Mouse (Mus musculus): ENCODE data around the gene Acads. TPM values are rescaled to one million over a fixed set of nuclear protein-coding genes. Genes with fewer than 3 reads are reported as not detected.

Acads gene
- polyA plus RNA-seq, 1 experiment from 2014 or later, result 27.7 TPM

DNA sequence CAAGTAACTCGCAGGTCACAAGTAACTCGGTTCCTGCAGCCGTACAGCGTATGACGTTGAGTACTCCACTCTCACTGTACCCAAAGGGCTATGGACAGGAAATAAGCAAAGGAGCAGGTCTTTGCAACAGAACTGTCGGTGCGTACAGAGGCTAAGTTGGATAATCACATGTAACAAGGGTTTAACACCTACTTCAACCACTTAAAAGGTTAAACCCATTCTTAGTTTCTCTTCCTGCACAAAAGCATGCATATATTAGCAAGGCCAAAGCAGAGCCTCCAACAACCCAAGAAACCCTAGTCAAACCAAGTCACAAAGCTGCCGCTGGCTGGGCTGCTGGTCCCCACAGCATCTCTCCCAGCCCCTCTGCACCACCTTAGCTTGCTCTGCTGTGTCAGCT is 13.3 kb upstream of the Acads start:
- no peaks in the 10 kb centered on the region for H3K9me3 ChIP-seq (replicated peaks)
- no peaks in the 10 kb centered on the region for H3K27me3 ChIP-seq
- H3K9ac ChIP-seq, result peak overlapping the region; percentile 89; the same call in 1 of the 2 replicates
- ATAC-seq, result no peak
- WGBS, result 92% methylated on average over 8 of the region's 8 CpGs
- H3K4me3 ChIP-seq, result no peak overlapping the region
- peaks cover 19% of the 10 kb centered on the region for H3K4me1 ChIP-seq
- H3K27ac ChIP-seq, result no peak overlapping the region
- H3K4me2 ChIP-seq, result peak overlapping the region; percentile 92
- peaks cover 28% of the 10 kb centered on the region for H3K36me3 ChIP-seq (ENCODE audit: poor library complexity, severe bottlenecking)

DNA sequence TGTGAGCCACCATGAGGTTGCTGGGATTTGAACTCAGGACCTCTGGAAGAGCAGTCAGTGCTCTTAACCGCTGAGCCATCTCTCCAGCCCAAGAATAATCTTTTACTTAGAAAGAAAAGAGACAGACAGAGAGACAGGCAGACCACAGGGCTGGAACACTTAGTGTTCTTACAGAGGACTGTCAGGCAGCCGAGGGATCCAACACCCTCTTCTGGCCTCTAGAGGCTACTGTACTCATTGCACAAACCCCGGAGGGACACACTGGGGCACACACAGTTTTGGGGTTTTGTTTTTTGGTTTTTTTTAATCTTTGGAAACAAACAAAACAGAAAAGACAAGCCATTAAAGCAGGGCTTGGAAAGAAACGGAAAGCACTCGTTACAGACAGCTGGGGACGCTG is 10.2 kb upstream of the Acads start:
- Histone ChIP-seq H3K4me2 (no peak overlapping the region), H3K36me3 (ENCODE audit: poor library complexity, severe bottlenecking) (peaks cover 53% of the 10 kb centered on the region), H3K9ac (no peak overlapping the region), H3K27me3 (no peaks in the 10 kb centered on the region), H3K4me3 (no peak overlapping the region), H3K9me3 (replicated peaks) (no peaks in the 10 kb centered on the region), H3K27ac (no peak overlapping the region), H3K4me1 (peaks cover 33% of the 10 kb centered on the region)
- WGBS, result 82% methylated on average over 6 of the region's 6 CpGs
- ATAC-seq, result no peak

DNA sequence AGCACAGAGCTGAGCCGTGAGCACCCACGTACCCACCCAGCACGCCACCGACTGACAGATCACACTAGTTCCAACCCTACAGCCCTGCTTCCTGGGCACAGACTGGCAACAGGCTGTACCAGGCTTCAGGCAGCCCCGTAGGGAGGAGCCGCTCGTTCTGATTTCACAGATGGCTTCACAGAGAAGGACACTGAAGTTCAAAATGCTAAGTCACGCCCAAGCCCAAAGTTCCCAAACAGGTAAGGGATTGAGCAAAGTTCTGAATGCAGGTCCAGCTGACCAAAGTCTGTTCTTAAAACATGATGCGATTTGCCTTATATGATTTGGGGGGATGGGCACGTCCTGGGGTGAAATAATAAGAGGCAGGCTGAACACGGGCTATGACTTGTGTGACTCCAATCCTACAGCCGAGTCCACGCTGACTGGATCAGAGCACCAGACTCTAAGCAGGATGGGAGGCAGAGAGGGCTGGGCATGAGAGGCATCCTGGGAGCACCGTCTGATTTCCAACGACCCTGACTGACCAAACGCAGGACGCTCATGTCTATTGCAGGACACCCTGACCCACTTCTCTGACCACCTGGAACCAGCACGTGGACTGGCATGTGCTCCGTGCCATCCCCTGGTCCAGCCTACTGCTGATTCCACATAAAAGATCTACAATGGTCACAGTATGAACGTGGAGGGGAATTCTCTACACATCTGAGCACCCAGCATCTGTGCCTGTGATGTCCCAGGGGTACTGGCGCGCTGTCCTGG is 8.5 kb upstream of the Acads start:
- Histone ChIP-seq H3K9ac (no peak overlapping the region), H3K4me3 (no peak overlapping the region), H3K36me3 (ENCODE audit: poor library complexity, severe bottlenecking) (peaks cover 69% of the 10 kb centered on the region), H3K9me3 (replicated peaks) (no peaks in the 10 kb centered on the region), H3K4me2 (no peak overlapping the region), H3K27ac (no peak overlapping the region), H3K27me3 (no peaks in the 10 kb centered on the region), H3K4me1 (peaks cover 17% of the 10 kb centered on the region)
- whole genome bisulfite sequencing, result 94% methylated on average over 22 of the region's 22 CpGs
- no peak for ATAC-seq

DNA sequence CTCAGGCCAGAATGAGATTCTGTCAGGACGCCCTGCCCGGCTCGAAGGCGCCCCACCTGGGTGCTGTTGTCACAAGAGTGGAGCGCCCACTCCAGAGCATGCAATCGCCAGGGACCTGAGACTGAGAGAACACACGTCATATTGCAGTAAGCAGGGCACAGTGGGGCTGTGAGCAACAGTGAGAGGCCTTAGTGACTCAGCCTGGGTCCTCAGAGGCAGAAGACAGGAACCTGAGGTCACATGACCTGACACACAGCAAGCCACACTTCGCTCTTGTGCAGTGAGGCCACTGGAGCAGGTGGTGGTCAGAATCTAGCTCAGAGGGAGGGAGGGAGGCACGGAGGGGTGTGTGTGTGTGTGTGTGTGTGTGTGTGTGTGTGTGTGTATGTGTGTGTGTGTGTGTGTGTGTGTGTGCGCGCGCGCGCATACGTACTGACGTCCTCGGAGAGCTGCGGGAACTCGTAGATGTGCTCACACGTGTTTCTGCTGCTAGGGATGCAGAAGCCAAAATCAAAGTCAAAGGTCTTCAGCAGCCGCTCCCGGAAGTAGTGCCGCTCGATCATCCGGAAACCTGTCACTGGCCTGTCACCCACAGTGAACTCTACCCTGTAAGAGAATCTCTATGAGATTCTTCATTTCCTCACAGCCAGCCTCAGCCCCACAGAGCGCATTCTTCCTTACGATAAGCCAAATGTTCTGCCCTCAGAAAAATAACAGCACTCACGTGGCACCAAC is 7.6 kb upstream of the Acads start:
- Histone ChIP-seq H3K4me2 (no peak overlapping the region), H3K27ac (no peak overlapping the region), H3K4me3 (no peak overlapping the region), H3K9me3 (replicated peaks) (no peaks in the 10 kb centered on the region), H3K36me3 (ENCODE audit: poor library complexity, severe bottlenecking) (peaks cover 78% of the 10 kb centered on the region), H3K27me3 (no peaks in the 10 kb centered on the region), H3K9ac (no peak overlapping the region), H3K4me1 (peaks cover 14% of the 10 kb centered on the region)
- ATAC-seq, result no peak
- 92% methylated on average over 22 of the region's 28 CpGs for WGBS

DNA sequence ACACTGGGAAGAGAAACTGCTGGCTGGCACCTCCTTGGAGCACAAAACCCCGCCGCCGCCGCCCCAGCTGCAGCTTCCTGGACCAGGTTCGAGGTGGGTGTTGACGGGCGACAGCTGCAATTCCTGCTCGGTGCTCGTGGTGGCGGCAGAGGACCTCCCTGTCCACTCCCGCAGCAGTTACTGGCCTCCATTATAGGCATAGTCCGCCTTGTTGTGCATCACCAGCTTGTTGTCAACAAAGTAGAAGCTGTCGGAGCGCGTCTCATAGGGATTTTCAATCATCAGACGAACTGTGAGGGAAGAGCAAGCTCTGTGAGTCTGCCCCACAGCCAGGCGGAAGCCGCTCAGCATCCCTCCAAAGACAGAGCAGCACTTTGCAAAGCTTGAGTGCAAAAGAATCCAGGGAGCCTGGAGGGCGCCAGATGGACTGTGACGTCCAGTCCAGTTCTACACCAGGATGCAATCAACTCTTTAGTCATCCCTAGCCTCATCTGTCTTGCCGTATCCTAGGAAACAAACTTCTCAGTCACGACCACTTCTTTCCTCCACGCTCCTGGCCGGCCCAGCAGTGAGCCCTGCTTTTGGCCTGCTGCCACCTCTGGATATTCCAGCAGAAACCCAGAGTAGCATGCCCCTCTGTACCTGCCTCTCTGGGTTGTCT is 6.2 kb upstream of the Acads start:
- peak overlapping the region; percentile 57 for H3K27ac ChIP-seq
- H3K36me3 ChIP-seq (ENCODE audit: poor library complexity, severe bottlenecking), result peaks cover 77% of the 10 kb centered on the region
- 24% methylated on average over 24 of the region's 24 CpGs for WGBS
- ATAC-seq, result peak; percentile 79
- peaks cover 18% of the 10 kb centered on the region for H3K4me1 ChIP-seq
- H3K9me3 ChIP-seq (replicated peaks), result no peaks in the 10 kb centered on the region
- H3K9ac ChIP-seq, result peak overlapping the region; percentile 30
- H3K27me3 ChIP-seq, result no peaks in the 10 kb centered on the region
- no peak overlapping the region for H3K4me3 ChIP-seq
- H3K4me2 ChIP-seq, result peak overlapping the region; percentile 5; the same call in 1 of the 2 replicates

DNA sequence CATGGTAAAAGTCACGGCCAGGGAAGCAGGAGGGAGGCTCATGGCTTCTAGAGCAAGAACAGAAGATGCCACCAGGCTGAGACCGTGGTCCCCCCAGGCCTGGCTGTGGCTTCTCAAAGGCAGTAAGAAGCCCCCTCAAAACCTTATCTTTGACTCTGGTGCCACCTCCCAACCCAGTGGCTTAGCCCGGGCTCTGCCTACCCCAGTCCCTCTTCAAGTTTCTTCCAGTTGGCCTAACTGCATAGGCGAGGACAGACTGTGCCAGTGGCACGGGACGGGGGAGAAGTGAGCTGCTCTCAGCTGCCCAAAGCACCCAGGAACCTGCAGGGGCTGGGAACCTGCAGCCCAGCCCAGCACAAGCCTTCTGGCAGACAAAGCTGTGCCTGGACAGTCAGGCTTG is 5.5 kb upstream of the Acads start:
- Histone ChIP-seq H3K27ac (no peak overlapping the region), H3K4me1 (peaks cover 18% of the 10 kb centered on the region), H3K27me3 (no peaks in the 10 kb centered on the region), H3K4me2 (no peak overlapping the region), H3K4me3 (no peak overlapping the region), H3K36me3 (ENCODE audit: poor library complexity, severe bottlenecking) (peaks cover 71% of the 10 kb centered on the region), H3K9ac (no peak overlapping the region), H3K9me3 (replicated peaks) (no peaks in the 10 kb centered on the region)
- 96% methylated on average over 6 of the region's 6 CpGs for WGBS
- ATAC-seq, result 0 out of 2 replicates have a peak, but pooled peaks have one; percentile 5

DNA sequence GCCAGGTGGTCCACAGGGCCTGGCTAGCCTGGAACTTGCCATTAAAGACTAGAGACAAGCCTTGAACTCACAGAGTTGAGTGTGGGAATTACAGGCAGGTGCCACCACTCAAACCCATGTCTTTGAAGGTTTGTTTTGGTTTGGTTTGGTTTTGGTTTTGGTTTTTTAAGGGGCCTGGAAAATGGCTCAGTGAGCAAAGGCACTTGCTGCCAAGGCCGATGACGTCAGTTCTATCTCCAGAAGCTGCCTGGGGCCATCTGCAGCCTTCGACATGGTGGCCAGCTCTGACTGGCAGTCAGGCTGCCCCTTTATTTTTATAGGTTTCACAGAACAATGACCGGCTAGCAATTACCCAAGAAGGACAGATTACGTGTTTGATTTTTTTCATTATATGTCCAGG is 1.8 kb upstream of the Acads start:
- Histone ChIP-seq H3K9me3 (replicated peaks) (no peaks in the 10 kb centered on the region), H3K36me3 (ENCODE audit: poor library complexity, severe bottlenecking) (peaks cover 48% of the 10 kb centered on the region)
- 71% methylated on average over 5 of the region's 5 CpGs for WGBS

DNA sequence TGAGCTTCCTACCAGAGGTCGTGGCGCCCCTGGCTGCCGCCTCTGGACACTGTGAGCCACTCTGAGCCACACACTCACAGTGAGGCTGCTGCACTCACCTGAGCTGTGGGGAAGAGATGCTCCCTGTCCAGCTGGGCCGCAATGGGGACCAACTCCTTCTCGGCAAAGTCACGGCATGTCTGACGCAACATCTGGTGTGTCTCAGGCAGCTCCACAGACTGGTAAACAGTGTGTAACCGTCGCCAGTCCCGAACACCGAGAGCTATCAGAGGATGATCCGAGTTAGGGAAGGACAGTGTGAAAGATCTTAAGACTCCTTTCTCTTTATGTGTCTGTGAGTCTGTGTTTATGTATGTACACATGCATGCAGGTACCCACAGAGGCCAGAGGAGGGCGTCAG is 1.7 kb downstream of the Acads start:
- Histone ChIP-seq H3K27ac (no peak overlapping the region), H3K9ac (no peak overlapping the region), H3K9me3 (replicated peaks) (no peaks in the 10 kb centered on the region), H3K4me3 (no peak overlapping the region), H3K4me1 (peaks cover 20% of the 10 kb centered on the region), H3K36me3 (ENCODE audit: poor library complexity, severe bottlenecking) (peaks cover 28% of the 10 kb centered on the region), H3K4me2 (no peak overlapping the region), H3K27me3 (no peaks in the 10 kb centered on the region)
- 94% methylated on average over 13 of the region's 13 CpGs for WGBS
- no peak for ATAC-seq

More for the DNA sequence above, 1.8 kb upstream of the Acads start:
- Histone ChIP-seq H3K4me2 (no peak overlapping the region), H3K4me1 (peaks cover 32% of the 10 kb centered on the region), H3K4me3 (no peak overlapping the region), H3K27me3 (no peaks in the 10 kb centered on the region), H3K9ac (no peak overlapping the region), H3K27ac (no peak overlapping the region)
- no peak for ATAC-seq

DNA sequence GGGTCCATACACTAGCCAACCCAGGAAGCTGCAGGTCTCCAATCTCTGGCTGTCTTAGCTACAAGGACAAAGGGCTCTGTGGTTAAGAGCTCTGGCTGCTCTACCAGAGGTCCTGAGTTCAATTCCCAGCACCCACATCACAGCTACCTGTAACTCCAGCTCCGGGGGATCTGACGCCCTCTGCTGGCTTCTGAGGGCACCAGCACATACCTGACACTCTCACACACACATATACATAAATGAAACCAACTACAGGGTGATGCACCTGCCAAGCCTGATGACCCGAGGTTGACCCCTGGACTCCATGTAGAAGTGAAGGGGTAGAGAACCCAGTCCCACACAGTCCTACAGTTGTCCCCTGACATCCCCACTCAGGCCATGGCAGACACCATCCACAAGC is 2.7 kb downstream of the Acads start:
- WGBS, result 86% methylated on average over 3 of the region's 3 CpGs
- no peak overlapping the region for H3K4me3 ChIP-seq
- no peak overlapping the region for H3K9ac ChIP-seq
- H3K4me1 ChIP-seq, result peaks cover 20% of the 10 kb centered on the region
- H3K27me3 ChIP-seq, result no peaks in the 10 kb centered on the region
- no peak overlapping the region for H3K4me2 ChIP-seq
- no peak overlapping the region for H3K27ac ChIP-seq
- peaks cover 31% of the 10 kb centered on the region for H3K36me3 ChIP-seq (ENCODE audit: poor library complexity, severe bottlenecking)
- no peak for ATAC-seq
- no peaks in the 10 kb centered on the region for H3K9me3 ChIP-seq (replicated peaks)

DNA sequence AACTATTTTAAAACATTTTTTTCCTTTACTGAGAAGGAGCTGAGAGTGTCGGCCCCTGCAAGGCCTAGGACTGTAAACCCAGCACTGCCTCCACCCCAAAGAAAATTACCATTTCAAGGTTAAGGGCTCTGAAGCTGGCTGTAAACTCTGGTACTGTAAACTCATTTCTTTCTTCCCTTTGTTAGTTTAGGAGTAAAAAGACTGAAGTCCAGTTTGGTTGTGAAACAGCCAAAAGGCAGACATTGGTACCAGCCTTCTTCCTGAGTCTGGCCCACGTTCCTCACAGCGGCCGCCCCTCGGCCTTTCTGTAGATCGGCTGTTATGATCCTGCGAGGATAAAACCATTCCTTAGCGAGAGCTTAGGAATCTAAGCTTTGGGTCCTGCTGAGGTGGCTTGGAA is 4.6 kb downstream of the Acads start:
- peaks cover 43% of the 10 kb centered on the region for H3K36me3 ChIP-seq (ENCODE audit: poor library complexity, severe bottlenecking)
- H3K4me2 ChIP-seq, result no peak overlapping the region
- no peak for ATAC-seq
- no peak overlapping the region for H3K27ac ChIP-seq
- 93% methylated on average over 8 of the region's 8 CpGs for WGBS
- peaks cover 13% of the 10 kb centered on the region for H3K4me1 ChIP-seq
- H3K4me3 ChIP-seq, result no peak overlapping the region
- no peaks in the 10 kb centered on the region for H3K27me3 ChIP-seq
- no peaks in the 10 kb centered on the region for H3K9me3 ChIP-seq (replicated peaks)
- no peak overlapping the region for H3K9ac ChIP-seq

DNA sequence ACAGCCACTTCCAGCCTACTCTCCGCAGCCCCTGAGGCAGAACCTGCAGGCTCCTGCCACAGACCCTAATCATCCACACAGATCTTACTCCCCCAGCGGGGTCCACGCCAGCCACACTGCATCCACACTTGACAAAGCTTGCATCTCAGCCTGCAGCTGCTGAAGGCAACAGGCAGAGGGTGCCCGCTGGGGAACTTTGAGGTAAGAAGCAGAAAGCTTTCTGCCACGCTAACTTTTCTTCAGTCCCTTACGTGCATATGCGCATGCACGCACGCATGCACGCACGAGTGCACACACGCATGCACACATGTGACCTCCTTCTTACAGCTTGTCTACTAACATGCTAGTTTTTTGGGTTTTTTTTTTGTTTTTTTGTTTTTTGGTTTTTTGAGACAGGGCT is 5.9 kb downstream of the Acads start:
- ATAC-seq, result no peak
- Histone ChIP-seq H3K4me3 (no peak overlapping the region), H3K9me3 (replicated peaks) (no peaks in the 10 kb centered on the region), H3K36me3 (ENCODE audit: poor library complexity, severe bottlenecking) (peaks cover 43% of the 10 kb centered on the region), H3K4me2 (no peak overlapping the region), H3K27ac (no peak overlapping the region), H3K27me3 (no peaks in the 10 kb centered on the region), H3K4me1 (peaks cover under 1% of the 10 kb centered on the region; the same call in 1 of the 2 replicates), H3K9ac (no peak overlapping the region)
- 94% methylated on average over 12 of the region's 12 CpGs for WGBS

DNA sequence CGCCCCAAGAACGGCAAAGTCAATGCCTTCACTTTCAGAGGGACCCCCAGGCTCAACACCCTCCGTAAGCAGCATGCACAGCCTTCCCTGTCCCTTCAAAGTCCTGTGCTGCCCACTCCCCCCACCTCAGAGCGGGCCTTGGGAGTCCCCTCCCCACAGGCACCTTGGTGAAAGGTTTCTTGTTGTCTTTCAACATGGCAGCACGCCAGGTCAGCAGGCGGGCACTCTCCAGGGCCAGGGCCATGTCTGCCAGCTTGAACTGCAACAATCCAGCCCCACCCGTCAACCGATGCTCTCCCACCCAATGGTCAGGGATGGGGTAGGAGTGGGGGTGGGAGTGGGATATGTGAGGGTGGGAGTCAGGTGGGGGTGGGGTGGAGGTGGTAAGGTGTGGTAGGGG is 8.0 kb downstream of the Acads start:
- H3K4me1 ChIP-seq, result no peaks in the 10 kb centered on the region; the same call in 1 of the 2 replicates
- no peak overlapping the region for H3K27ac ChIP-seq
- H3K9ac ChIP-seq, result no peak overlapping the region
- no peak overlapping the region for H3K4me2 ChIP-seq
- no peak for ATAC-seq
- WGBS, result 86% methylated on average over 8 of the region's 8 CpGs
- no peak overlapping the region for H3K4me3 ChIP-seq
- no peaks in the 10 kb centered on the region for H3K9me3 ChIP-seq (replicated peaks)
- peaks cover 35% of the 10 kb centered on the region for H3K36me3 ChIP-seq (ENCODE audit: poor library complexity, severe bottlenecking)
- H3K27me3 ChIP-seq, result no peaks in the 10 kb centered on the region

Measured in forebrain, embryonic 13.5 days (tissue).